Mouse (Mus musculus) MEL (cell line): ENCODE measurements around the gene Tcf19. TPM values are rescaled to one million over a fixed set of nuclear protein-coding genes. Genes with fewer than 3 reads are reported as not detected.
"Not testable (repeated sequence)": the region's sequence is repeated elsewhere in the genome, so short reads cannot be mapped to it uniquely, and the experiment has no call there.

Experiments used
- DNase-seq: peaks from one replicate; pipeline ENCODE4 v3.0.0; 2011; ENCODE audit warnings: low read depth, low spot score
- H3K27ac ChIP-seq: 2 replicates; pipeline ENCODE4 v1.5.1; 2012; ENCODE audit warnings: low read depth, mild to moderate bottlenecking, control low read depth, low read length, moderate library complexity; ENCODE audit not compliant: control insufficient read depth
- H3K27me3 ChIP-seq, 2 experiments: fragments of 150-350 bp in 1 of 2; sonication (generic) in 1 of 2; 2 replicates each; pipeline ENCODE4 v1.6.1; 2012; ENCODE audit warnings: low read length in 2 of 2, mild to moderate bottlenecking in 2 of 2, improper control_type of control experiment in 1 of 2, moderate library complexity in 1 of 2; ENCODE audit not compliant: insufficient read depth in 2 of 2, control insufficient read depth in 1 of 2
- H3K36me3 ChIP-seq, 2 experiments: 2 replicates each; pipeline ENCODE4 v1.6.1; 2012 to 2014; ENCODE audit warnings: low read length in 2 of 2, improper control_type of control experiment in 1 of 2, inconsistent platforms in 1 of 2, mild to moderate bottlenecking in 1 of 2; ENCODE audit not compliant: insufficient read depth in 2 of 2, control insufficient read depth in 1 of 2
- H3K4me1 ChIP-seq, 2 experiments: fragments of 150-350 bp in 1 of 2; sonication (generic) in 1 of 2; 2 replicates each; pipeline ENCODE4 v1.6.1; 2012; ENCODE audit warnings: low read length in 2 of 2, improper control_type of control experiment in 1 of 2, mild to moderate bottlenecking in 1 of 2; ENCODE audit not compliant: insufficient read depth in 2 of 2, control insufficient read depth in 1 of 2
- H3K4me3 ChIP-seq, 2 experiments: fragments of 150-350 bp in 1 of 2; sonication (generic) in 1 of 2; 2 replicates each; pipeline ENCODE4 v1.5.1; 2012; ENCODE audit warnings: low read depth in 2 of 2, low read length in 2 of 2, mild to moderate bottlenecking in 2 of 2, moderate library complexity in 2 of 2, control low read depth in 1 of 2, improper control_type of control experiment in 1 of 2; ENCODE audit not compliant: control insufficient read depth in 1 of 2, insufficient read depth in 1 of 2
- H3K79me2 ChIP-seq: 2 replicates; pipeline ENCODE4 v1.6.1; 2012; ENCODE audit warnings: mild to moderate bottlenecking, low read length, moderate library complexity; ENCODE audit not compliant: control insufficient read depth, poor library complexity, insufficient read depth
- H3K9ac ChIP-seq: 2 replicates; pipeline ENCODE4 v1.6.1; 2012; ENCODE audit warnings: low read depth, mild to moderate bottlenecking, control low read depth, low read length, moderate library complexity; ENCODE audit not compliant: control insufficient read depth, poor library complexity, severe bottlenecking
- H3K9me3 ChIP-seq: fragments of 150-350 bp; sonication (generic); replicated peaks from 2 replicates; pipeline ENCODE4 v1.6.1; 2012; ENCODE audit warnings: mild to moderate bottlenecking, low read length, improper control_type of control experiment, moderate library complexity; ENCODE audit not compliant: insufficient read depth
- BHLHE40 ChIP-seq: IDR thresholded peaks from 2 replicates; pipeline ENCODE4 v1.6.1; 2012; ENCODE audit warnings: low read depth, mild to moderate bottlenecking, inconsistent platforms, low read length, improper control_type of control experiment, borderline replicate concordance
- CHD2 ChIP-seq: IDR thresholded peaks from 2 replicates; pipeline ENCODE4 v1.6.1; 2011; ENCODE audit warnings: low read length, improper control_type of control experiment
- CTCF ChIP-seq, 3 experiments: IDR thresholded peaks in 2 of 3; conservative IDR thresholded peaks in 1 of 3; 2 replicates each; pipeline ENCODE4 v1.5.1; 2011 to 2012; ENCODE audit warnings: low read length in 3 of 3, low read depth in 2 of 3, mild to moderate bottlenecking in 2 of 3, improper control_type of control experiment in 1 of 3, inconsistent platforms in 1 of 3, mixed read lengths in 1 of 3, moderate library complexity in 1 of 3; ENCODE audit not compliant: control insufficient read depth in 1 of 3, insufficient read depth in 1 of 3, poor library complexity in 1 of 3, severe bottlenecking in 1 of 3
- E2F4 ChIP-seq: IDR thresholded peaks from 2 replicates; pipeline ENCODE4 v1.6.1; 2011; ENCODE audit warnings: low read depth, low read length, improper control_type of control experiment, borderline replicate concordance
- ETS1 ChIP-seq: IDR thresholded peaks from 2 replicates; pipeline ENCODE4 v1.6.1; 2012; ENCODE audit warnings: low read depth, mild to moderate bottlenecking, inconsistent platforms, low read length, improper control_type of control experiment, moderate library complexity
- GATA1 ChIP-seq: IDR thresholded peaks from 2 replicates; pipeline ENCODE4 v1.6.1; 2011; ENCODE audit warnings: low read depth, low read length, improper control_type of control experiment
- RAD21 ChIP-seq: IDR thresholded peaks from 2 replicates; pipeline ENCODE4 v1.6.1; 2011; ENCODE audit warnings: mild to moderate bottlenecking, low read depth, low read length, improper control_type of control experiment
- SIN3A ChIP-seq: IDR thresholded peaks from 2 replicates; pipeline ENCODE4 v1.6.1; 2012; ENCODE audit warnings: low read length, improper control_type of control experiment, inconsistent platforms
- SMC3 ChIP-seq: IDR thresholded peaks from 2 replicates; pipeline ENCODE4 v1.6.1; 2011; ENCODE audit warnings: low read depth, low read length, improper control_type of control experiment
- ZNF384 ChIP-seq: IDR thresholded peaks from 2 replicates; pipeline ENCODE4 v1.6.1; 2012; ENCODE audit warnings: low read depth, mild to moderate bottlenecking, inconsistent platforms, low read length, improper control_type of control experiment
- polyA plus RNA-seq, 2 experiments: library from polyadenylated mRNA; stranded (reverse) in 1 of 2; unstranded in 1 of 2; fragments of >175 nt in 1 of 2; fragments of >200 nt in 1 of 2; gene quantifications; 2 replicates each; pipeline versions ENCODE4 v1.2.1 to v1.2.4; 2012; ENCODE audit warnings: low replicate concordance in 2 of 2, low read depth in 1 of 2; ENCODE audit not compliant: insufficient read length in 2 of 2, insufficient read depth in 1 of 2, missing spikeins in 1 of 2
- total RNA-seq: library from RNA; depleted of rRNA; stranded (reverse); fragments of 300-350 nt; gene quantifications from 2 replicates; pipeline ENCODE4 v1.2.3, GENCODE M21; 2012

The Tcf19 gene
- total and polyA plus RNA-seq, 3 experiments, result 16.6 to 25.7 TPM; not detected in 1

GRCm38 (mm10) chr17:35513886-35514285 is 2.7 kb downstream of the Tcf19 start:
- no peaks in the 10 kb centered on the region for H3K36me3 ChIP-seq
- no peak overlapping the region for H3K9ac ChIP-seq
- peak; percentile 51 for TF ChIP-seq SMC3
- TF ChIP-seq CHD2, result no peak
- peak; percentile 57 to 94 (median 62) for TF ChIP-seq CTCF (IDR thresholded peaks at IDR 0.05 in 2 of 3, conservative IDR thresholded peaks at IDR 0.05 in 1 of 3; ENCODE audit: control insufficient read depth in 1 of 3, insufficient read depth in 1 of 3, low read depth in 2 of 3, low read length in 3 of 3, poor library complexity in 1 of 3, severe bottlenecking in 1 of 3)
- DNase-seq, result peak; percentile 74
- H3K79me2 ChIP-seq, result peaks cover 2% of the 10 kb centered on the region; the same call in 1 of the 2 replicates
- H3K9me3 ChIP-seq, result no peaks in the 10 kb centered on the region
- no peaks in the 10 kb centered on the region for H3K27me3 ChIP-seq
- no peak overlapping the region for H3K4me3 ChIP-seq
- H3K27ac ChIP-seq, result no peak overlapping the region
- peaks cover 0 to 5% of the 10 kb centered on the region in 2 experiments; a peak in 2 of 4 replicates for H3K4me1 ChIP-seq

- no peak overlapping the region for H3K4me3 ChIP-seq
- no peaks in the 10 kb centered on the region for H3K9me3 ChIP-seq
- H3K27me3 ChIP-seq, result no peaks in the 10 kb centered on the region
- TF ChIP-seq RAD21 (0 out of 2 replicates have a peak, but pooled peaks have one; percentile 1), CTCF (IDR thresholded peaks at IDR 0.05 in 2 of 3, conservative IDR thresholded peaks at IDR 0.05 in 1 of 3; ENCODE audit: control insufficient read depth in 1 of 3, insufficient read depth in 1 of 3, low read depth in 2 of 3, low read length in 3 of 3, poor library complexity in 1 of 3, severe bottlenecking in 1 of 3) (peak in 1 of 3 experiments; percentile 38; a peak in 3 of 6 replicates), GATA1 (no peak), ETS1 (no peak), E2F4 (no peak)
- TF ChIP-seq, all 39 proteins: peak for 2
- peaks cover 0 to 1% of the 10 kb centered on the region in 2 experiments; a peak in 2 of 4 replicates for H3K4me1 ChIP-seq
- no peaks in the 10 kb centered on the region for H3K36me3 ChIP-seq
- no peak overlapping the region for H3K27ac ChIP-seq
- no peak overlapping the region for H3K9ac ChIP-seq
- DNase-seq, result peak; percentile 34
- peaks cover 2% of the 10 kb centered on the region; the same call in 1 of the 2 replicates for H3K79me2 ChIP-seq
Measured at GRCm38 (mm10) chr17:35512916-35513626, 3.6 kb downstream of the Tcf19 start.

- Histone ChIP-seq H3K27me3 (no peaks in the 10 kb centered on the region), H3K36me3 (no peaks in the 10 kb centered on the region), H3K27ac (no peak overlapping the region), H3K4me3 (no peak overlapping the region), H3K4me1 (no peaks in the 10 kb centered on the region), H3K9me3 (no peaks in the 10 kb centered on the region), H3K9ac (no peak overlapping the region), H3K79me2 (no peaks in the 10 kb centered on the region)
- DNase-seq, result peak; percentile 23
- TF ChIP-seq BHLHE40, result no peak
- no peak for TF ChIP-seq SIN3A
- TF ChIP-seq CTCF (IDR thresholded peaks at IDR 0.05 in 2 of 3, conservative IDR thresholded peaks at IDR 0.05 in 1 of 3; ENCODE audit: control insufficient read depth in 1 of 3, insufficient read depth in 1 of 3, low read depth in 2 of 3, low read length in 3 of 3, poor library complexity in 1 of 3, severe bottlenecking in 1 of 3), result peak in 2 of 3 experiments; percentile 21 to 22; a peak in 2 of 6 replicates
- peak; percentile 16; the same call in 1 of the 2 replicates for TF ChIP-seq SMC3
- TF ChIP-seq ZNF384, result no peak
Measured at GRCm38 (mm10) chr17:35509284-35509683, 7.3 kb downstream of the Tcf19 start.

- not testable (repeated sequence) for H3K4me3 ChIP-seq, H3K27me3 ChIP-seq, H3K4me1 ChIP-seq, H3K36me3 ChIP-seq, DNase-seq, H3K79me2 ChIP-seq, H3K9me3 ChIP-seq, H3K27ac ChIP-seq, H3K9ac ChIP-seq
Measured at GRCm38 (mm10) chr17:35508279-35508678, 8.3 kb downstream of the Tcf19 start.
